Mouse (Mus musculus) spleen, adult 2 months (tissue): ENCODE results near the gene Cyfip1. TPM values are rescaled to one million over a fixed set of nuclear protein-coding genes. Genes with fewer than 3 reads are reported as not detected.
"Not testable (repeated sequence)": the region's sequence is repeated elsewhere in the genome, so short reads cannot be mapped to it uniquely, and the experiment has no call there.

Source experiments
- DNase-seq, 2 experiments: peaks; one replicate each; pipeline versions ENCODE4 v3.0.0 to v3.0.0-alpha.2; 2012 to 2021; ENCODE audit warnings: low spot score in 2 of 2, low read depth in 1 of 2
- H3K27ac ChIP-seq: fragments of 200-500 bp; 2 replicates; pipeline ENCODE4 v1.5.1; 2012; ENCODE audit warnings: low read length, inconsistent platforms; ENCODE audit not compliant: insufficient read depth
- H3K27me3 ChIP-seq: fragments of 200-500 bp; 2 replicates; pipeline ENCODE4 v1.6.1; 2012; ENCODE audit warnings: mild to moderate bottlenecking, moderate library complexity, low read length, inconsistent platforms; ENCODE audit not compliant: control insufficient read depth, insufficient read depth
- H3K36me3 ChIP-seq: fragments of 200-500 bp; 2 replicates; pipeline ENCODE4 v1.6.1; 2012; ENCODE audit warnings: mild to moderate bottlenecking, low read length, inconsistent platforms; ENCODE audit not compliant: control insufficient read depth, insufficient read depth
- H3K4me1 ChIP-seq: fragments of 200-500 bp; 2 replicates; pipeline ENCODE4 v1.6.1; 2011; ENCODE audit warnings: inconsistent platforms; ENCODE audit not compliant: control insufficient read depth, insufficient read depth, insufficient read length
- H3K4me3 ChIP-seq: fragments of 200-500 bp; 2 replicates; pipeline ENCODE4 v1.5.1; 2011; ENCODE audit warnings: mild to moderate bottlenecking, inconsistent platforms; ENCODE audit not compliant: insufficient read depth, insufficient read length; ENCODE audit errors: extremely low read depth
- CTCF ChIP-seq: fragments of 200-500 bp; IDR thresholded peaks from 2 replicates; pipeline ENCODE4 v1.5.1; 2011; ENCODE audit warnings: mild to moderate bottlenecking, inconsistent platforms; ENCODE audit not compliant: insufficient read depth, insufficient read length, insufficient replicate concordance; ENCODE audit errors: extremely low read depth
- POLR2A ChIP-seq: fragments of 200-500 bp; IDR thresholded peaks from 2 replicates; pipeline ENCODE4 v1.6.1; 2011; ENCODE audit warnings: low read depth, low read length, inconsistent platforms
- WGBS: fragments of 180-500 bp; shearing (Covaris S2); methylation state at CpG from one replicate; pipeline ENCODE4 v1.1.7; 2018; 5-methylcytosine and 5-hydroxymethylcytosine counted together
- polyA plus RNA-seq: library from polyadenylated mRNA; depleted of rRNA; stranded (reverse); fragments of >200 nt; gene quantifications from 2 replicates; pipeline ENCODE4 v1.2.3, GENCODE M21; 2012

Cyfip1 gene
- polyA plus RNA-seq, 1 experiment, result 17.4 TPM

- H3K4me3 ChIP-seq, result no peak overlapping the region
- WGBS, result 92% methylated on average over 5 of the region's 5 CpGs
- H3K36me3 ChIP-seq, result peaks cover 7% of the 10 kb centered on the region
- H3K27ac ChIP-seq, result no peak overlapping the region
- H3K27me3 ChIP-seq, result no peaks in the 10 kb centered on the region
- DNase-seq, result no peak
- TF ChIP-seq CTCF (no peak), POLR2A (no peak)
- no peaks in the 10 kb centered on the region for H3K4me1 ChIP-seq
Observed at GRCm38 (mm10) chr7:55912118-55912517, 70.6 kb downstream of the Cyfip1 start.

- H3K4me3 ChIP-seq, H3K27me3 ChIP-seq, H3K27ac ChIP-seq, H3K4me1 ChIP-seq, H3K36me3 ChIP-seq, DNase-seq: not testable (repeated sequence)
- 83% methylated on average over 11 of the region's 11 CpGs for WGBS
Observed at GRCm38 (mm10) chr7:55918365-55918764, 76.8 kb downstream of the Cyfip1 start.

GRCm38 (mm10) chr7:55927262-55927661 lies 85.7 kb downstream of the Cyfip1 start:
- DNase-seq, result no peak
- Histone ChIP-seq H3K36me3 (peaks cover 12% of the 10 kb centered on the region), H3K4me3 (no peak overlapping the region), H3K4me1 (no peaks in the 10 kb centered on the region), H3K27me3 (no peaks in the 10 kb centered on the region), H3K27ac (no peak overlapping the region)
- TF ChIP-seq POLR2A (no peak), CTCF (no peak)
- WGBS, result 93% methylated on average over 4 of the region's 4 CpGs

GRCm38 (mm10) chr7:55928649-55929048 lies 87.1 kb downstream of the Cyfip1 start:
- Histone ChIP-seq H3K4me3 (no peak overlapping the region), H3K4me1 (no peaks in the 10 kb centered on the region), H3K27me3 (no peaks in the 10 kb centered on the region), H3K27ac (no peak overlapping the region), H3K36me3 (peaks cover 12% of the 10 kb centered on the region)
- no peak for TF ChIP-seq CTCF
- TF ChIP-seq POLR2A, result no peak
- DNase-seq, result no peak
- WGBS, result 72% methylated on average over 2 of the region's 2 CpGs

GRCm38 (mm10) chr7:55935025-55935424 lies 93.5 kb downstream of the Cyfip1 start:
- peaks cover 10% of the 10 kb centered on the region for H3K36me3 ChIP-seq
- H3K27ac ChIP-seq, result no peak overlapping the region
- no peaks in the 10 kb centered on the region for H3K4me1 ChIP-seq
- H3K4me3 ChIP-seq, result no peak overlapping the region
- no peaks in the 10 kb centered on the region for H3K27me3 ChIP-seq
- 97% methylated on average over 2 of the region's 2 CpGs for WGBS
- no peak for TF ChIP-seq CTCF
- no peak for TF ChIP-seq POLR2A
- no peak for DNase-seq

GRCm38 (mm10) chr7:55938341-55938740 lies 96.8 kb downstream of the Cyfip1 start:
- H3K36me3 ChIP-seq, result peaks cover 8% of the 10 kb centered on the region
- H3K27ac ChIP-seq, result no peak overlapping the region
- H3K4me3 ChIP-seq, result no peak overlapping the region
- no peaks in the 10 kb centered on the region for H3K4me1 ChIP-seq
- WGBS, result 96% methylated on average over 4 of the region's 4 CpGs
- TF ChIP-seq POLR2A (no peak), CTCF (no peak)
- no peak for DNase-seq
- H3K27me3 ChIP-seq, result no peaks in the 10 kb centered on the region

- peaks cover 4% of the 10 kb centered on the region; the same call in 1 of the 2 replicates for H3K36me3 ChIP-seq
- DNase-seq, result no peak
- 97% methylated on average over 2 of the region's 2 CpGs for WGBS
- H3K4me3 ChIP-seq, result no peak overlapping the region
- H3K27ac ChIP-seq, result no peak overlapping the region
- TF ChIP-seq POLR2A (no peak), CTCF (no peak)
- no peaks in the 10 kb centered on the region; the same call in 1 of the 2 replicates for H3K27me3 ChIP-seq
- H3K4me1 ChIP-seq, result peaks cover under 1% of the 10 kb centered on the region; the same call in 1 of the 2 replicates
Observed at GRCm38 (mm10) chr7:55956054-55956453, 114.5 kb downstream of the Cyfip1 start.
